Mouse (Mus musculus) embryonic fibroblast, embryonic 13.5 days (primary cell): ENCODE measurements around the gene Bin2. TPM values are rescaled to one million over a fixed set of nuclear protein-coding genes. Genes with fewer than 3 reads are reported as not detected.

ENCODE experiments used
- H3K27ac ChIP-seq: 2 replicates; pipeline ENCODE4 v1.5.1; 2012; ENCODE audit warnings: low read length, control low read depth, inconsistent platforms; ENCODE audit not compliant: insufficient read depth
- H3K4me1 ChIP-seq: 2 replicates; pipeline ENCODE4 v1.6.1; 2011; ENCODE audit warnings: low read length; ENCODE audit not compliant: control insufficient read depth, insufficient read depth
- H3K4me3 ChIP-seq: 2 replicates; pipeline ENCODE4 v1.5.1; 2011; ENCODE audit warnings: mild to moderate bottlenecking, control low read depth, low read length; ENCODE audit not compliant: insufficient read depth
- CTCF ChIP-seq: IDR thresholded peaks from 2 replicates; pipeline ENCODE4 v1.5.1; 2011; ENCODE audit warnings: mild to moderate bottlenecking, control low read depth, low read length, moderate library complexity, borderline replicate concordance; ENCODE audit not compliant: insufficient read depth
- POLR2A ChIP-seq: IDR thresholded peaks from 2 replicates; pipeline ENCODE4 v1.6.1; 2011; ENCODE audit warnings: low read depth, mild to moderate bottlenecking, control low read depth, low read length, moderate library complexity
- polyA plus RNA-seq: library from polyadenylated mRNA; stranded (reverse); fragments of >200 nt; gene quantifications from 2 replicates; pipeline ENCODE4 v1.2.4, GENCODE M21; 2011; ENCODE audit warnings: low read depth; ENCODE audit not compliant: missing spikeins, insufficient read length

Gene Bin2
- polyA plus RNA-seq, 1 experiment: 1.2 TPM

GRCm38 (mm10) chr15:100635239-100635638 is 34.1 kb downstream of the Bin2 start:
- Histone ChIP-seq H3K4me1 (peaks cover 6% of the 10 kb centered on the region), H3K27ac (no peak overlapping the region), H3K4me3 (no peak overlapping the region)
- TF ChIP-seq POLR2A (no peak), CTCF (no peak)

- Histone ChIP-seq H3K4me1 (peaks cover 6% of the 10 kb centered on the region), H3K27ac (no peak overlapping the region), H3K4me3 (no peak overlapping the region)
- no peak for TF ChIP-seq POLR2A
- no peak for TF ChIP-seq CTCF
These were observed 36.0 kb downstream of the Bin2 start for GRCm38 (mm10) chr15:100633341-100633740.

- Histone ChIP-seq H3K27ac (no peak overlapping the region), H3K4me1 (peaks cover 5% of the 10 kb centered on the region), H3K4me3 (no peak overlapping the region)
- TF ChIP-seq CTCF: no peak
- TF ChIP-seq POLR2A: no peak
These were observed 37.0 kb downstream of the Bin2 start for GRCm38 (mm10) chr15:100632323-100632722.

GRCm38 (mm10) chr15:100631454-100632170 is 37.7 kb downstream of the Bin2 start:
- no peak overlapping the region for H3K4me3 ChIP-seq
- TF ChIP-seq POLR2A (no peak), CTCF (no peak)
- no peaks in the 10 kb centered on the region for H3K4me1 ChIP-seq

GRCm38 (mm10) chr15:100630126-100630525 is 39.2 kb downstream of the Bin2 start:
- Histone ChIP-seq H3K4me3 (no peak overlapping the region), H3K27ac (no peak overlapping the region), H3K4me1 (no peaks in the 10 kb centered on the region)
- TF ChIP-seq POLR2A (no peak), CTCF (no peak)

More at GRCm38 (mm10) chr15:100631454-100632170, 37.7 kb downstream of the Bin2 start:
- H3K27ac ChIP-seq: no peak overlapping the region

- no peaks in the 10 kb centered on the region for H3K4me1 ChIP-seq
- H3K27ac ChIP-seq: no peak overlapping the region
- TF ChIP-seq POLR2A: no peak
- no peak overlapping the region for H3K4me3 ChIP-seq
These were observed 40.6 kb downstream of the Bin2 start for GRCm38 (mm10) chr15:100628797-100629196.

GRCm38 (mm10) chr15:100627774-100628370 is 41.5 kb downstream of the Bin2 start:
- Histone ChIP-seq H3K4me3 (no peak overlapping the region), H3K4me1 (no peaks in the 10 kb centered on the region), H3K27ac (no peak overlapping the region; the same call in 1 of the 2 replicates)
- no peak for TF ChIP-seq CTCF
- TF ChIP-seq POLR2A: no peak

- TF ChIP-seq CTCF: no peak
- no peak for TF ChIP-seq POLR2A
- no peaks in the 10 kb centered on the region for H3K4me1 ChIP-seq
- no peak overlapping the region for H3K4me3 ChIP-seq
- H3K27ac ChIP-seq: no peak overlapping the region
These were observed 42.1 kb downstream of the Bin2 start for GRCm38 (mm10) chr15:100627287-100627686.

GRCm38 (mm10) chr15:100624435-100624834 is 44.9 kb downstream of the Bin2 start:
- Histone ChIP-seq H3K4me3 (no peak overlapping the region), H3K27ac (no peak overlapping the region), H3K4me1 (no peaks in the 10 kb centered on the region)
- no peak for TF ChIP-seq POLR2A
- no peak for TF ChIP-seq CTCF

GRCm38 (mm10) chr15:100623754-100624153 is 45.6 kb downstream of the Bin2 start:
- H3K27ac ChIP-seq: no peak overlapping the region
- TF ChIP-seq POLR2A (no peak), CTCF (no peak)
- H3K4me3 ChIP-seq: no peak overlapping the region

More at GRCm38 (mm10) chr15:100623754-100624153, 45.6 kb downstream of the Bin2 start:
- H3K4me1 ChIP-seq: no peaks in the 10 kb centered on the region
